Mouse (Mus musculus) forebrain, postnatal 0 days (tissue): ENCODE data around the gene Sf3b2. TPM values are rescaled to one million over a fixed set of nuclear protein-coding genes. Genes with fewer than 3 reads are reported as not detected.

Source experiments
- ATAC-seq: fragments of 200-750 bp; cut with Nextera tagmentation; 2 replicates; pipeline ENCODE4 v1.8.0; 2017; ENCODE audit warnings: mild to moderate bottlenecking, moderate library complexity
- DNase-seq: peaks from one replicate; pipeline ENCODE4 v3.0.0-alpha.2; 2015
- H3K27ac ChIP-seq: fragments of 300-500 bp; sonication (generic); 2 replicates; pipeline ENCODE4 v1.5.1; 2014; ENCODE audit warnings: low read depth, mild to moderate bottlenecking, antibody characterized with exemption, low read length, moderate library complexity, mixed read lengths
- H3K27me3 ChIP-seq: fragments of 300-500 bp; sonication (generic); 2 replicates; pipeline ENCODE4 v1.6.1; 2014; ENCODE audit warnings: mild to moderate bottlenecking, low read length, mixed read lengths; ENCODE audit not compliant: insufficient read depth
- H3K36me3 ChIP-seq: fragments of 300-500 bp; sonication (generic); 2 replicates; pipeline ENCODE4 v1.6.1; 2014; ENCODE audit warnings: mild to moderate bottlenecking, moderate library complexity; ENCODE audit not compliant: insufficient read depth
- H3K4me1 ChIP-seq: fragments of 300-500 bp; sonication (generic); 2 replicates; pipeline ENCODE4 v1.6.1; 2014; ENCODE audit warnings: antibody characterized with exemption; ENCODE audit not compliant: insufficient read depth
- H3K4me2 ChIP-seq: fragments of 300-500 bp; sonication (generic); 2 replicates; pipeline ENCODE4 v1.6.1; 2014; ENCODE audit warnings: low read depth, mild to moderate bottlenecking, moderate library complexity
- H3K4me3 ChIP-seq: fragments of 300-500 bp; sonication (generic); 2 replicates; pipeline ENCODE4 v1.5.1; 2014; ENCODE audit warnings: low read depth, low read length, mixed read lengths
- H3K9ac ChIP-seq: fragments of 300-500 bp; sonication (generic); 2 replicates; pipeline ENCODE4 v1.6.1; 2014; ENCODE audit warnings: mild to moderate bottlenecking
- H3K9me3 ChIP-seq: fragments of 300-500 bp; sonication (generic); 2 replicates; pipeline ENCODE4 v1.6.1; 2016; ENCODE audit warnings: low read length
- CTCF ChIP-seq: sonication (generic); IDR thresholded peaks from 2 replicates; pipeline ENCODE4 v1.5.1; 2016; ENCODE audit warnings: antibody characterized with exemption, control low read depth, low read depth
- WGBS: fragments of 180-500 bp; shearing (Covaris S2); extraction: QIAGEN DNeasy Blood & Tissue Kit; methylation state at CpG from one replicate; pipeline ENCODE4 v1.1.7; 2014; 5-methylcytosine and 5-hydroxymethylcytosine counted together
- polyA plus RNA-seq: library from polyadenylated mRNA; unstranded; fragments of >200 nt; fragmentation: Nextera tagmentation; extraction: Ambion mirVana; gene quantifications from 2 replicates; pipeline ENCODE4 v1.2.1, GENCODE M21; 2015
- total RNA-seq: library from RNA; depleted of rRNA; stranded (reverse); fragments of >200 nt; gene quantifications from 2 replicates; pipeline ENCODE4 v1.2.3, GENCODE M21; 2014

Gene Sf3b2
- total and polyA plus RNA-seq, 2 experiments from 2014 or later: 261 to 345 TPM

GRCm38 (mm10) chr19:5296630-5297029 is 1.4 kb upstream of the Sf3b2 start:
- ATAC-seq: no peak
- 83% methylated on average over 5 of the region's 5 CpGs for WGBS
- Histone ChIP-seq H3K4me1 (peaks cover 23% of the 10 kb centered on the region), H3K9ac (no peak overlapping the region), H3K9me3 (no peaks in the 10 kb centered on the region), H3K27me3 (no peaks in the 10 kb centered on the region), H3K36me3 (peaks cover 11% of the 10 kb centered on the region), H3K4me3 (no peak overlapping the region), H3K4me2 (no peak overlapping the region), H3K27ac (no peak overlapping the region)
- TF ChIP-seq CTCF: no peak
- no peak for DNase-seq

- no peaks in the 10 kb centered on the region for H3K9me3 ChIP-seq
- no peak for TF ChIP-seq CTCF
- peaks cover 23% of the 10 kb centered on the region for H3K4me1 ChIP-seq
- H3K27me3 ChIP-seq: no peaks in the 10 kb centered on the region
- ATAC-seq (peak; percentile 45), DNase-seq (no peak)
- peaks cover 19% of the 10 kb centered on the region for H3K36me3 ChIP-seq
- 4% methylated on average over 13 of the region's 13 CpGs for WGBS
- H3K27ac ChIP-seq: peak overlapping the region; percentile 90
- H3K4me2 ChIP-seq: peak overlapping the region; percentile 67
- peak overlapping the region; percentile 91 for H3K4me3 ChIP-seq
- H3K9ac ChIP-seq: peak overlapping the region; percentile 58
These were observed 451 bp upstream of the Sf3b2 start for GRCm38 (mm10) chr19:5295736-5296075.

GRCm38 (mm10) chr19:5278381-5278780 is 16.9 kb downstream of the Sf3b2 start:
- no peak overlapping the region for H3K4me3 ChIP-seq
- ATAC-seq (no peak), DNase-seq (no peak)
- no peak overlapping the region for H3K4me2 ChIP-seq
- no peaks in the 10 kb centered on the region for H3K4me1 ChIP-seq
- H3K27ac ChIP-seq: no peak overlapping the region
- H3K9ac ChIP-seq: no peak overlapping the region
- TF ChIP-seq CTCF: no peak
- peaks cover 64% of the 10 kb centered on the region for H3K36me3 ChIP-seq
- WGBS: 83% methylated on average over 8 of the region's 8 CpGs
- H3K9me3 ChIP-seq: no peaks in the 10 kb centered on the region
- no peaks in the 10 kb centered on the region for H3K27me3 ChIP-seq

GRCm38 (mm10) chr19:5277140-5277539 is 18.1 kb downstream of the Sf3b2 start:
- Histone ChIP-seq H3K9ac (no peak overlapping the region), H3K9me3 (no peaks in the 10 kb centered on the region), H3K27ac (no peak overlapping the region), H3K4me3 (no peak overlapping the region), H3K36me3 (peaks cover 55% of the 10 kb centered on the region), H3K4me2 (no peak overlapping the region), H3K4me1 (no peaks in the 10 kb centered on the region), H3K27me3 (no peaks in the 10 kb centered on the region)
- 90% methylated on average over 3 of the region's 3 CpGs for WGBS
- ATAC-seq: no peak
- DNase-seq: no peak
- TF ChIP-seq CTCF: peak; percentile 46

- no peak overlapping the region for H3K27ac ChIP-seq
- ATAC-seq (no peak), DNase-seq (no peak)
- no peak overlapping the region for H3K4me3 ChIP-seq
- H3K36me3 ChIP-seq: peaks cover 49% of the 10 kb centered on the region
- no peak overlapping the region for H3K9ac ChIP-seq
- TF ChIP-seq CTCF: peak; percentile 24
- no peak overlapping the region for H3K4me2 ChIP-seq
- peaks cover 6% of the 10 kb centered on the region for H3K4me1 ChIP-seq
- H3K27me3 ChIP-seq: no peaks in the 10 kb centered on the region
- H3K9me3 ChIP-seq: no peaks in the 10 kb centered on the region
- WGBS: 82% methylated on average over 2 of the region's 2 CpGs
These were observed 18.7 kb downstream of the Sf3b2 start for GRCm38 (mm10) chr19:5276531-5276930.

- Histone ChIP-seq H3K36me3 (peaks cover 41% of the 10 kb centered on the region), H3K4me2 (no peak overlapping the region), H3K27ac (no peak overlapping the region), H3K9ac (no peak overlapping the region), H3K4me3 (no peak overlapping the region), H3K4me1 (peaks cover 9% of the 10 kb centered on the region), H3K9me3 (no peaks in the 10 kb centered on the region), H3K27me3 (no peaks in the 10 kb centered on the region)
- DNase-seq (no peak), ATAC-seq (no peak)
- TF ChIP-seq CTCF: no peak
- WGBS: 90% methylated on average over 5 of the region's 5 CpGs
These were observed 19.5 kb downstream of the Sf3b2 start for GRCm38 (mm10) chr19:5275736-5276135.

GRCm38 (mm10) chr19:5274641-5275040 is 20.6 kb downstream of the Sf3b2 start:
- Histone ChIP-seq H3K4me2 (no peak overlapping the region), H3K4me1 (peaks cover 9% of the 10 kb centered on the region), H3K27me3 (no peaks in the 10 kb centered on the region), H3K9ac (no peak overlapping the region), H3K27ac (peak overlapping the region; percentile 92; the same call in 1 of the 2 replicates), H3K4me3 (no peak overlapping the region), H3K36me3 (peaks cover 39% of the 10 kb centered on the region), H3K9me3 (no peaks in the 10 kb centered on the region)
- ATAC-seq: no peak
- no peak for DNase-seq
- 94% methylated on average over 13 of the region's 13 CpGs for WGBS
- TF ChIP-seq CTCF: no peak

- no peak for TF ChIP-seq CTCF
- ATAC-seq (no peak), DNase-seq (no peak)
- H3K36me3 ChIP-seq: peaks cover 32% of the 10 kb centered on the region
- H3K4me2 ChIP-seq: 0 out of 2 replicates have a peak overlapping the region, but pooled peaks have one; percentile 93
- WGBS: 76% methylated on average over 4 of the region's 4 CpGs
- no peak overlapping the region for H3K4me3 ChIP-seq
- H3K9ac ChIP-seq: no peak overlapping the region
- H3K4me1 ChIP-seq: peaks cover 9% of the 10 kb centered on the region
- H3K27ac ChIP-seq: peak overlapping the region; percentile 92
- no peaks in the 10 kb centered on the region for H3K9me3 ChIP-seq
- H3K27me3 ChIP-seq: no peaks in the 10 kb centered on the region
These were observed 21.3 kb downstream of the Sf3b2 start for GRCm38 (mm10) chr19:5273916-5274315.
